Mouse (Mus musculus): ENCODE measurements around the gene Ehd4. TPM values are rescaled to one million over a fixed set of nuclear protein-coding genes. Genes with fewer than 3 reads are reported as not detected.

The Ehd4 gene
- total and polyA plus RNA-seq, 2 experiments from 2014 or later: 7.1 to 16.1 TPM

GRCm38 (mm10) chr2:120105861-120106260, 48.5 kb downstream of the Ehd4 start:
- H3K4me3 ChIP-seq (ENCODE audit: low read depth, low read length): no peak overlapping the region
- H3K4me2 ChIP-seq (ENCODE audit: low read depth): no peak overlapping the region
- 75% methylated on average over 3 of the region's 3 CpGs for WGBS
- no peak overlapping the region for H3K27ac ChIP-seq (ENCODE audit: low read depth, low read length)
- no peak overlapping the region for H3K9ac ChIP-seq
- H3K27me3 ChIP-seq (ENCODE audit: insufficient read depth, low read length): no peaks in the 10 kb centered on the region
- no peaks in the 10 kb centered on the region for H3K4me1 ChIP-seq (ENCODE audit: insufficient read depth)
- ATAC-seq (no peak), DNase-seq (no peak)
- H3K9me3 ChIP-seq (ENCODE audit: low read length): no peaks in the 10 kb centered on the region
- TF ChIP-seq CTCF (IDR thresholded peaks at IDR 0.05; ENCODE audit: low read depth): no peak
- H3K36me3 ChIP-seq (ENCODE audit: insufficient read depth): no peaks in the 10 kb centered on the region

DNA sequence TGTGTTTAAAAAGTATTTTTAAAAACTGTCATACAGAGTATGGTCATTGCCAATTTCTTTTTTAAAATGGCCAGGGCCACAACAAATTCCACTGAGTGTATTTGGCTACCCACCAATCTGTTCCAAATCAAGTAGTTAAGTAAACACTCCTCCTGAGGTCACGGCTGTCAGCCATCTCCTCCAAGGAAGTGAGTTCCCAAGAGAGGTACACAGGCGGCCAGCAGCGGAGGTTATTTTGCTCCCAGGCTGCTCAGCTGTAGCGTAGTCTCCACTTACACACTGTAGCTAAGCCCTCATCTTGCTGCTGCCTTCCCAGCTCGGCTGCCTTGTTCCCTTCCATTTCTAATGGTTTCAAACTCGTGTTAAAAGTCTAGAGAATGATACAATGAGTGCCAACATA, 51.5 kb downstream of the Ehd4 start:
- Histone ChIP-seq H3K4me3 (ENCODE audit: low read depth, low read length) (no peak overlapping the region), H3K4me1 (ENCODE audit: insufficient read depth) (no peaks in the 10 kb centered on the region), H3K9me3 (ENCODE audit: low read length) (no peaks in the 10 kb centered on the region), H3K27me3 (ENCODE audit: insufficient read depth, low read length) (no peaks in the 10 kb centered on the region), H3K9ac (no peak overlapping the region), H3K27ac (ENCODE audit: low read depth, low read length) (no peak overlapping the region), H3K36me3 (ENCODE audit: insufficient read depth) (no peaks in the 10 kb centered on the region), H3K4me2 (ENCODE audit: low read depth) (no peak overlapping the region)
- no peak for TF ChIP-seq CTCF (IDR thresholded peaks at IDR 0.05; ENCODE audit: low read depth)
- ATAC-seq (no peak), DNase-seq (no peak)
- WGBS: 76% methylated on average over 6 of the region's 6 CpGs

DNA sequence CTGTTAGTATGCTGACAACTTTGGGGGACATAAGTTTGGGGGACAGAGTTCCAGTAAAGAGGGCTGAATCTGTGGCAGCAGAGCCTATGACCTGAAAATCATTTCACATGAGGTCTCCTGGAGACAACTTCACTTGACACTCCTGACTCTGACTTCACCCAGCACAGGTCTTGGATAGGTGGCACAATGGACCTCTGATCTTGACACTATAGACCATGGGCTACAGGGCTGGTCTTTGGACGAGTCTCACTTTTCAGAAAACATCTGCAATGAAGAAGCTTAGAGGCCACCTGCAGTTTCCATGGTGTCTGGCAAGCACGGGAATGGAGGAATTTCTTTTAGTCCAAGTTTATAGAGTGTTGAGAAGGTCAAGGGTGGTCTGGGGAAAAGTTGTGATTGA, 52.0 kb downstream of the Ehd4 start:
- no peak overlapping the region for H3K4me2 ChIP-seq (ENCODE audit: low read depth)
- WGBS: 56% methylated on average over 2 of the region's 2 CpGs
- H3K9me3 ChIP-seq (ENCODE audit: low read length): no peaks in the 10 kb centered on the region
- ATAC-seq (no peak), DNase-seq (no peak)
- no peak for TF ChIP-seq CTCF (IDR thresholded peaks at IDR 0.05; ENCODE audit: low read depth)
- no peak overlapping the region for H3K4me3 ChIP-seq (ENCODE audit: low read depth, low read length)
- H3K4me1 ChIP-seq (ENCODE audit: insufficient read depth): no peaks in the 10 kb centered on the region
- H3K27ac ChIP-seq (ENCODE audit: low read depth, low read length): no peak overlapping the region
- no peaks in the 10 kb centered on the region for H3K36me3 ChIP-seq (ENCODE audit: insufficient read depth)
- no peaks in the 10 kb centered on the region for H3K27me3 ChIP-seq (ENCODE audit: insufficient read depth, low read length)
- H3K9ac ChIP-seq: no peak overlapping the region

- ATAC-seq: no peak
Observed at GRCm38 (mm10) chr2:120101961-120102360, 52.4 kb downstream of the Ehd4 start.

GRCm38 (mm10) chr2:120099886-120100285, 54.5 kb downstream of the Ehd4 start:
- Histone ChIP-seq H3K4me1 (ENCODE audit: insufficient read depth) (no peaks in the 10 kb centered on the region), H3K4me2 (ENCODE audit: low read depth) (no peak overlapping the region), H3K9ac (no peak overlapping the region), H3K36me3 (ENCODE audit: insufficient read depth) (no peaks in the 10 kb centered on the region), H3K4me3 (ENCODE audit: low read depth, low read length) (no peak overlapping the region), H3K27me3 (ENCODE audit: insufficient read depth, low read length) (no peaks in the 10 kb centered on the region), H3K27ac (ENCODE audit: low read depth, low read length) (no peak overlapping the region), H3K9me3 (ENCODE audit: low read length) (no peaks in the 10 kb centered on the region)
- 94% methylated on average over 3 of the region's 3 CpGs for WGBS
- ATAC-seq: no peak
- DNase-seq: no peak
- no peak for TF ChIP-seq CTCF (IDR thresholded peaks at IDR 0.05; ENCODE audit: low read depth)

More at GRCm38 (mm10) chr2:120101961-120102360, 52.4 kb downstream of the Ehd4 start:
- TF ChIP-seq CTCF (IDR thresholded peaks at IDR 0.05; ENCODE audit: low read depth): no peak
- no peak overlapping the region for H3K4me3 ChIP-seq (ENCODE audit: low read depth, low read length)
- H3K27me3 ChIP-seq (ENCODE audit: insufficient read depth, low read length): no peaks in the 10 kb centered on the region
- H3K4me2 ChIP-seq (ENCODE audit: low read depth): no peak overlapping the region
- DNase-seq: no peak
- WGBS: 92% methylated on average over 11 of the region's 11 CpGs
- no peaks in the 10 kb centered on the region for H3K36me3 ChIP-seq (ENCODE audit: insufficient read depth)
- H3K4me1 ChIP-seq (ENCODE audit: insufficient read depth): no peaks in the 10 kb centered on the region
- no peak overlapping the region for H3K27ac ChIP-seq (ENCODE audit: low read depth, low read length)
- H3K9me3 ChIP-seq (ENCODE audit: low read length): no peaks in the 10 kb centered on the region
- H3K9ac ChIP-seq: no peak overlapping the region

DNA sequence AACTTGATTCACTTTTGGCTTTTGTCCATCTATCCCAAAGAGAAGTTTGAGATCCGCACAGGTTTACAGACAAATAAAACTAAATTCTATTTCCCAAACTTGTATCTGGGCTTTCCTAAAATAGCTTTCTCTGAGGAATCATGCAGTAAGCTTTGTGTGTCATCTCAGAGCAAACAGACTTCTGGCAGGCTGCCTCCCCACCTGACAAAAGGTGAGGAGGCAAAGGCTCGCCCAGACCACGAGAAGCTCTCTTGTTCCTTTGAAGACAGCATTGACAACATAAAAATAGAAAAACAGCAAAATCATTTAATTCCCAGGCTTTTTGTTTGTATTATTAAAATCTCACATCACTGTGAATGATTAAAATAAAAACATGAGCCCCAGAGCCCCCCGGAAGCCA, 55.1 kb downstream of the Ehd4 start:
- WGBS: 82% methylated on average over 4 of the region's 4 CpGs
- Histone ChIP-seq H3K9ac (no peak overlapping the region), H3K27ac (ENCODE audit: low read depth, low read length) (no peak overlapping the region), H3K27me3 (ENCODE audit: insufficient read depth, low read length) (no peaks in the 10 kb centered on the region), H3K9me3 (ENCODE audit: low read length) (no peaks in the 10 kb centered on the region), H3K4me3 (ENCODE audit: low read depth, low read length) (no peak overlapping the region), H3K36me3 (ENCODE audit: insufficient read depth) (no peaks in the 10 kb centered on the region), H3K4me1 (ENCODE audit: insufficient read depth) (no peaks in the 10 kb centered on the region), H3K4me2 (ENCODE audit: low read depth) (no peak overlapping the region)
- no peak for TF ChIP-seq CTCF (IDR thresholded peaks at IDR 0.05; ENCODE audit: low read depth)
- DNase-seq: no peak
- ATAC-seq: no peak

GRCm38 (mm10) chr2:120098781-120099202, 55.6 kb downstream of the Ehd4 start:
- H3K27me3 ChIP-seq (ENCODE audit: insufficient read depth, low read length): no peaks in the 10 kb centered on the region
- no peak overlapping the region for H3K4me2 ChIP-seq (ENCODE audit: low read depth)
- H3K27ac ChIP-seq (ENCODE audit: low read depth, low read length): no peak overlapping the region
- no peak overlapping the region for H3K4me3 ChIP-seq (ENCODE audit: low read depth, low read length)
- WGBS: 75% methylated on average over 8 of the region's 8 CpGs
- no peak for TF ChIP-seq CTCF (IDR thresholded peaks at IDR 0.05; ENCODE audit: low read depth)
- H3K36me3 ChIP-seq (ENCODE audit: insufficient read depth): no peaks in the 10 kb centered on the region
- no peaks in the 10 kb centered on the region for H3K9me3 ChIP-seq (ENCODE audit: low read length)
- DNase-seq: no peak
- H3K9ac ChIP-seq: no peak overlapping the region
- no peak for ATAC-seq
- H3K4me1 ChIP-seq (ENCODE audit: insufficient read depth): no peaks in the 10 kb centered on the region

DNA sequence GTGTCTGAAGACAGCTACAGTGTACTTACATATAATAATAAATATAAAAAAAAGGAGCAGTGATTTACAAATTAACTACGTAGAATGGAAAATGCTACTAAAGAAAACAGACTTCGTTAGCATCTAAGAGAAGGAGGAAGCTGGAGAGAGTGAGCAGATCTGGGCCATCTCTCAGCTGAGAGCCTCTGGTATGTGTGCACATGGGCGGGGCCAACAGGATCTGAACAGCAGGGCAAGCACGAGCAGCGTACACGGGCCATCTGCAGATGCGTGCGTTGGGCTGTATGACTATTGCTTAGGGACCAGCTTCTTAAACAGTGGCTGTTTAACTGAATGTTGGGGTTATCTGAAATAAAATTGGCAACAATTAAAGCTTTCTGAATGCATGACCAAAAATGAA, 56.5 kb downstream of the Ehd4 start:
- Histone ChIP-seq H3K4me2 (ENCODE audit: low read depth) (no peak overlapping the region), H3K27ac (ENCODE audit: low read depth, low read length) (no peak overlapping the region), H3K9ac (no peak overlapping the region), H3K9me3 (ENCODE audit: low read length) (no peaks in the 10 kb centered on the region), H3K36me3 (ENCODE audit: insufficient read depth) (no peaks in the 10 kb centered on the region), H3K4me1 (ENCODE audit: insufficient read depth) (no peaks in the 10 kb centered on the region), H3K27me3 (ENCODE audit: insufficient read depth, low read length) (no peaks in the 10 kb centered on the region), H3K4me3 (ENCODE audit: low read depth, low read length) (no peak overlapping the region)
- WGBS: 70% methylated on average over 8 of the region's 8 CpGs
- DNase-seq (no peak), ATAC-seq (no peak)
- no peak for TF ChIP-seq CTCF (IDR thresholded peaks at IDR 0.05; ENCODE audit: low read depth)
